ENCODE assay signal across 27 mouse cellular contexts in the genomic region with DNA sequence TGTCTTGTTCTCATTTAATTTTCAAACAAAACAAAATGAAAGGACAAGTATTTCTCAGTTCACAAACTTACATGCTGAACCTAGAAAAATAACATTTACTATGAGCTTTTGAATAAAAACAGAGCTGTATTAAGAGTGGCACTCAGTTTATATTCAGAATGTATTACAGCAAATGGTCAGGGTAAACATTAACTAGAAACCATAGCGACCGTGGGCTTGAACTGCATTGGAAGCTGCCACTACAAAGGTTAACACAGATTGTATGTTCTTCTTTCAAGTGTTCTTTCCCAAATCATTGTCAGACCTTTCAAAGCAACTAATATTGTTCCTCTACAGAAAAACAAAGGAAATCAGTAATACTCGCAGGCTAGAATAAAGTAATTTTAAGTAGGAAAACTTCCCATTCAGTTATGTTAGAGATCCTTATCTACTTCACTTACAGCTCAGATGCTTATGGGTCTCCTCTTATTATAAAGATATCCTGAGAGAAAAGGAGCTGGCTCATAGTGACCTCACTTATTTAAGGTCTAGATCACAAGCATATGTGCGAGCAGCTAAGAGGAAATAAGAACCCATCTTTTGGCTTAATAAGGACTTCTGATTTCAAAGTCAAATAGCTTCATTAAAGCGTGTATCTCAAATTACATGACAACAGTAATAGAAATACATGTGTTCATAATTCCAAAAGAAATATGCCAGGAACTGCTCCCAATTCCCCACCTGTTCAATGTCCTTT. TPM values are rescaled to one million over a fixed set of nuclear protein-coding genes. Genes with fewer than 3 reads are reported as not detected.
DNase-seq lines count a peak whose midpoint lies in the region; ATAC-seq and TF ChIP-seq lines count a peak whose summit lies in the region.
"Had no signal": no experiment of that assay in that cellular context is flagged by ENCODE, and none has a peak within 500 bp of the region (broad histone marks: within the 10 kb centered on the region; RNA-seq: fewer than 3 reads in every experiment).

No protein-coding gene starts in this region.

- no peak for ATAC-seq in kidney, embryonic 16.5 days (ENCODE audit: low FRiP score, low TSS enrichment)
- ATAC-seq in lung, postnatal 0 days = no peak
- peak; percentile 57; the same call in 1 of the 2 replicates for ATAC-seq in intestine, postnatal 0 days
- ATAC-seq: activated CD4-positive, CD25-positive, alpha-beta regulatory T cell, adult 4 months; forebrain, embryonic 16.5 days; midbrain, embryonic 16.5 days had no signal

- no peak for TF ChIP-seq POLR2A in small intestine, adult 2 months (IDR thresholded peaks at IDR 0.05; ENCODE audit: low read depth, low read length)

- WGBS in kidney, embryonic 16.5 days = 66% methylated on average over 5 of the region's 5 CpGs
- WGBS in lung, postnatal 0 days = 57% methylated on average over 5 of the region's 5 CpGs
- 32% methylated on average over 5 of the region's 5 CpGs for WGBS in intestine, postnatal 0 days
- WGBS in small intestine, adult 2 months = 23% methylated on average over 5 of the region's 5 CpGs

- TF ChIP-seq CTCF in lung, postnatal 0 days (IDR thresholded peaks at IDR 0.05) = no peak
- no peak for TF ChIP-seq CTCF in intestine, postnatal 0 days (IDR thresholded peaks at IDR 0.05; ENCODE audit: low read depth)
- no peak for TF ChIP-seq CTCF in small intestine, adult 2 months (IDR thresholded peaks at IDR 0.05; ENCODE audit: extremely low read depth, insufficient read length, insufficient replicate concordance, low read depth, low read length)

- H3K4me3 ChIP-seq in kidney, embryonic 16.5 days (ENCODE audit: low read length) = no peak overlapping the region
- H3K4me3 ChIP-seq in lung, postnatal 0 days (ENCODE audit: low read depth, low read length) = no peak overlapping the region
- H3K4me3 ChIP-seq in intestine, postnatal 0 days (ENCODE audit: low read depth, low read length) = no peak overlapping the region
- no peak overlapping the region for H3K4me3 ChIP-seq in small intestine, adult 2 months (ENCODE audit: low read depth, low read length)
- H3K4me3 ChIP-seq: erythroblast, embryonic 14.5 days; heart, embryonic 13.5 days; midbrain, embryonic 10.5 days; myocyte; neural tube, embryonic 12.5 days had no signal

- H3K4me2 ChIP-seq in kidney, embryonic 16.5 days (replicated peaks; ENCODE audit: low read depth, low read length) = 0 out of 2 replicates have a peak overlapping the region, but pooled peaks have one; percentile 2
- no peak overlapping the region for H3K4me2 ChIP-seq in lung, postnatal 0 days (replicated peaks; ENCODE audit: low read depth, low read length)
- peak overlapping the region; percentile 11 for H3K4me2 ChIP-seq in intestine, postnatal 0 days (replicated peaks; ENCODE audit: low read depth)
- H3K4me2 ChIP-seq: heart, embryonic 13.5 days; hindbrain, embryonic 14.5 days; neural tube, embryonic 12.5 days had no signal

- no peak overlapping the region for H3K9ac ChIP-seq in kidney, embryonic 16.5 days (replicated peaks; ENCODE audit: low read length)
- H3K9ac ChIP-seq in lung, postnatal 0 days (replicated peaks; ENCODE audit: low read depth) = no peak overlapping the region
- H3K9ac ChIP-seq in intestine, postnatal 0 days (ENCODE audit: low read depth, low read length) = no peak overlapping the region
- H3K9ac ChIP-seq: heart, embryonic 13.5 days; hindbrain, embryonic 14.5 days; neural tube, embryonic 12.5 days had no signal

- no peak for DNase-seq in kidney, adult 18-20 months
- DNase-seq in lung, postnatal 0 days (ENCODE audit: low spot score) = peak; percentile 33
- DNase-seq in lung, postnatal 14 days = no peak
- DNase-seq in right cerebral cortex, adult 2 months (ENCODE audit: low spot score in 2 of 2) = no peak
- DNase-seq: adrenal gland, adult 2 months; B cell, adult 2 months; cerebellum, adult 9-10 months; embryo, embryonic 11 days; gastrocnemius, postnatal 10 days; heart, postnatal 10 days; layer of hippocampus, postnatal 36 days; left cerebral cortex, postnatal 4 days; lung, adult 2 months; right cerebral cortex, adult 18-20 months; thymus, postnatal 4 days had no signal

- TF ChIP-seq EP300 in lung, postnatal 0 days (IDR thresholded peaks at IDR 0.05) = no peak

- H3K4me1 ChIP-seq in kidney, embryonic 16.5 days (ENCODE audit: insufficient read depth, low read length) = peaks cover 12% of the 10 kb centered on the region
- H3K4me1 ChIP-seq in lung, postnatal 0 days (ENCODE audit: insufficient read depth, low read depth, low read length) = no peaks in the 10 kb centered on the region
- H3K4me1 ChIP-seq in intestine, postnatal 0 days (replicated peaks; ENCODE audit: control insufficient read depth, insufficient read depth, low read length) = 0 out of 2 replicates have a peak, but pooled peaks cover 2% of the 10 kb centered on the region
- peaks cover 3% of the 10 kb centered on the region; the same call in 1 of the 2 replicates for H3K4me1 ChIP-seq in small intestine, adult 2 months (ENCODE audit: control insufficient read depth, insufficient read depth, insufficient read length, low read length)
- H3K4me1 ChIP-seq: neural tube, embryonic 12.5 days had no signal

- H3K36me3 ChIP-seq in kidney, embryonic 16.5 days (ENCODE audit: insufficient read depth, low read length) = 0 out of 2 replicates have a peak, but pooled peaks cover 4% of the 10 kb centered on the region
- H3K36me3 ChIP-seq in lung, postnatal 0 days (ENCODE audit: insufficient read depth, low read length) = no peaks in the 10 kb centered on the region
- H3K36me3 ChIP-seq in intestine, postnatal 0 days (ENCODE audit: control insufficient read depth, insufficient read depth) = peaks cover 12% of the 10 kb centered on the region
- H3K36me3 ChIP-seq in small intestine, adult 2 months (ENCODE audit: control insufficient read depth, insufficient read depth, low read length) = peaks cover 23% of the 10 kb centered on the region

- peak overlapping the region; percentile 66 for H3K27ac ChIP-seq in kidney, embryonic 16.5 days (ENCODE audit: low read length)
- H3K27ac ChIP-seq in lung, postnatal 0 days (ENCODE audit: low read length) = no peak overlapping the region
- H3K27ac ChIP-seq in intestine, postnatal 0 days (ENCODE audit: low read depth, low read length) = no peak overlapping the region
- H3K27ac ChIP-seq in small intestine, adult 2 months (ENCODE audit: insufficient read depth, low read depth, low read length) = peak overlapping the region; percentile 75
- H3K27ac ChIP-seq: heart, embryonic 13.5 days; hindbrain, embryonic 14.5 days; midbrain, embryonic 10.5 days; neural tube, embryonic 12.5 days had no signal

- H3K27me3 ChIP-seq in kidney, embryonic 16.5 days (ENCODE audit: insufficient read depth, low read length) = no peaks in the 10 kb centered on the region
- no peaks in the 10 kb centered on the region for H3K27me3 ChIP-seq in lung, postnatal 0 days (replicated peaks; ENCODE audit: insufficient read depth, low read length)
- H3K27me3 ChIP-seq in intestine, postnatal 0 days (replicated peaks; ENCODE audit: control insufficient read depth, insufficient read depth, low read length) = no peaks in the 10 kb centered on the region
- no peaks in the 10 kb centered on the region for H3K27me3 ChIP-seq in small intestine, adult 2 months (ENCODE audit: control insufficient read depth, insufficient read depth, low read length)
- H3K27me3 ChIP-seq: heart, embryonic 13.5 days; neural tube, embryonic 12.5 days had no signal

- H3K9me3 ChIP-seq in kidney, embryonic 16.5 days (ENCODE audit: low read length) = no peaks in the 10 kb centered on the region
- H3K9me3 ChIP-seq in lung, postnatal 0 days (ENCODE audit: low read length) = no peaks in the 10 kb centered on the region
- no peaks in the 10 kb centered on the region for H3K9me3 ChIP-seq in intestine, postnatal 0 days (ENCODE audit: control insufficient read depth)
- H3K9me3 ChIP-seq: heart, embryonic 13.5 days; midbrain, embryonic 10.5 days; neural tube, embryonic 12.5 days had no signal

RNA-seq across cellular contexts. Expression of gene Med13, which starts 9.8 kb away (rescaled TPM):
- 8.1 and 8.9 TPM in 2 replicates for polyA plus RNA-seq in kidney, embryonic 16.5 days (2015; fragmentation: Nextera tagmentation; extraction: Ambion mirVana)
- polyA plus RNA-seq in lung, postnatal 0 days (2015; fragmentation: Nextera tagmentation; extraction: Ambion mirVana) = 5.8 and 7.9 TPM in 2 replicates
- polyA plus RNA-seq in intestine, postnatal 0 days (2015; fragmentation: Nextera tagmentation; extraction: Ambion mirVana) = 6.1 and 6.4 TPM in 2 replicates
- 5.8 and 21.8 TPM in 2 replicates for polyA plus RNA-seq in small intestine, adult 2 months (2012; rRNA removed)

Comparison
In these comparisons a context has a peak if more than half of its experiments do, and no peak if none do; other contexts are left out.
1. H3K27ac ChIP-seq: peak in kidney, embryonic 16.5 days (single experiment) and small intestine, adult 2 months (single experiment); none in lung, postnatal 0 days (single experiment) and intestine, postnatal 0 days (single experiment).